Mouse (Mus musculus) brain, embryonic 18.5 days (tissue): ENCODE measurements at regions not wholly inside any gene's neighbourhood (a gene's known extent, or its start where the extent isn't known, plus 50 kb on each side); places are given as distances from the start of the nearest gene placed in this dataset.
A peak's percentile ranks its signal among the peaks of the same experiment; 100 is the strongest.

Source experiments
- DNase-seq: peaks from one replicate; pipeline ENCODE4 v3.0.0-alpha.2; 2012; ENCODE audit warnings: low read depth, low spot score

GRCm38 (mm10) chr1:168008216-168008615 lies 319.2 kb downstream of the Lmx1a start:
- DNase-seq, result peak; percentile 30

- DNase-seq, result no peak
Measured at GRCm38 (mm10) chr1:168010416-168010815, 321.4 kb downstream of the Lmx1a start.

- DNase-seq, result no peak
Measured at GRCm38 (mm10) chr1:168012069-168012468, 323.0 kb downstream of the Lmx1a start.

- DNase-seq, result no peak
Measured at GRCm38 (mm10) chr1:168012611-168013010, 323.6 kb downstream of the Lmx1a start.

- DNase-seq, result no peak
Measured at GRCm38 (mm10) chr1:168016375-168016890, 327.4 kb downstream of the Lmx1a start.

GRCm38 (mm10) chr1:168026481-168026880 lies 337.4 kb downstream of the Lmx1a start:
- DNase-seq, result no peak

- DNase-seq, result no peak
Measured at GRCm38 (mm10) chr1:168044765-168045164, 355.7 kb downstream of the Lmx1a start.

GRCm38 (mm10) chr1:168046347-168046746 lies 357.3 kb downstream of the Lmx1a start:
- peak; percentile 58 for DNase-seq

- no peak for DNase-seq
Measured at GRCm38 (mm10) chr1:168046749-168047148, 357.7 kb downstream of the Lmx1a start.

GRCm38 (mm10) chr1:168049965-168050364 lies 360.9 kb downstream of the Lmx1a start:
- no peak for DNase-seq

GRCm38 (mm10) chr1:168056479-168056878 lies 367.4 kb downstream of the Lmx1a start:
- no peak for DNase-seq

GRCm38 (mm10) chr1:168057479-168057878 lies 368.4 kb downstream of the Lmx1a start:
- no peak for DNase-seq

- no peak for DNase-seq
Measured at GRCm38 (mm10) chr1:168058769-168059168, 369.7 kb downstream of the Lmx1a start.

- DNase-seq, result no peak
Measured at GRCm38 (mm10) chr1:168064065-168064664, 367.9 kb downstream of the Pbx1 start.

GRCm38 (mm10) chr1:168065598-168066041 lies 366.4 kb downstream of the Pbx1 start:
- DNase-seq, result no peak

GRCm38 (mm10) chr1:168066810-168067209 lies 365.3 kb downstream of the Pbx1 start:
- DNase-seq, result no peak

GRCm38 (mm10) chr1:168068003-168068919 lies 363.8 kb downstream of the Pbx1 start:
- DNase-seq, result no peak

GRCm38 (mm10) chr1:168068920-168069590 lies 363.0 kb downstream of the Pbx1 start:
- no peak for DNase-seq
